Mouse (Mus musculus): ENCODE data around the gene Ldb3. TPM values are rescaled to one million over a fixed set of nuclear protein-coding genes. Genes with fewer than 3 reads are reported as not detected.

Gene Ldb3
- polyA plus RNA-seq, 1 experiment, result 1.1 TPM

- no peak overlapping the region for H3K4me3 ChIP-seq (replicated peaks; ENCODE audit: control insufficient read depth, low read depth, low read length)
- TF ChIP-seq CTCF (IDR thresholded peaks at IDR 0.05; ENCODE audit: control insufficient read depth, insufficient read depth, low read length) (no peak), POLR2A (IDR thresholded peaks at IDR 0.05; ENCODE audit: borderline replicate concordance, control insufficient read depth, low read depth, low read length) (no peak)
- H3K27ac ChIP-seq (ENCODE audit: control insufficient read depth, insufficient read depth, low read depth, low read length, poor library complexity), result no peak overlapping the region
- H3K4me1 ChIP-seq (ENCODE audit: control insufficient read depth, insufficient read depth, low read length), result no peaks in the 10 kb centered on the region
- 74% methylated on average over 5 of the region's 5 CpGs for WGBS
These were observed 54.9 kb downstream of the Ldb3 start for GRCm38 (mm10) chr14:34533537-34533936.

GRCm38 (mm10) chr14:34532536-34532935, 55.9 kb downstream of the Ldb3 start:
- no peak overlapping the region for H3K4me3 ChIP-seq (replicated peaks; ENCODE audit: control insufficient read depth, low read depth, low read length)
- H3K4me1 ChIP-seq (ENCODE audit: control insufficient read depth, insufficient read depth, low read length), result no peaks in the 10 kb centered on the region
- no peak overlapping the region for H3K27ac ChIP-seq (ENCODE audit: control insufficient read depth, insufficient read depth, low read depth, low read length, poor library complexity)
- 76% methylated on average over 6 of the region's 6 CpGs for WGBS
- TF ChIP-seq CTCF (IDR thresholded peaks at IDR 0.05; ENCODE audit: control insufficient read depth, insufficient read depth, low read length) (no peak), POLR2A (IDR thresholded peaks at IDR 0.05; ENCODE audit: borderline replicate concordance, control insufficient read depth, low read depth, low read length) (no peak)

GRCm38 (mm10) chr14:34528804-34529203, 59.7 kb downstream of the Ldb3 start:
- Histone ChIP-seq H3K4me3 (replicated peaks; ENCODE audit: control insufficient read depth, low read depth, low read length) (no peak overlapping the region), H3K4me1 (ENCODE audit: control insufficient read depth, insufficient read depth, low read length) (no peaks in the 10 kb centered on the region), H3K27ac (ENCODE audit: control insufficient read depth, insufficient read depth, low read depth, low read length, poor library complexity) (no peak overlapping the region)
- 76% methylated on average over 8 of the region's 8 CpGs for WGBS
- no peak for TF ChIP-seq CTCF (IDR thresholded peaks at IDR 0.05; ENCODE audit: control insufficient read depth, insufficient read depth, low read length)
- no peak for TF ChIP-seq POLR2A (IDR thresholded peaks at IDR 0.05; ENCODE audit: borderline replicate concordance, control insufficient read depth, low read depth, low read length)

GRCm38 (mm10) chr14:34522701-34523100, 65.8 kb downstream of the Ldb3 start, which contains the start of gene 9230112D13Rik:
9230112D13Rik (minus strand) TSS chr14:34522801.
- H3K27ac ChIP-seq (ENCODE audit: control insufficient read depth, insufficient read depth, low read depth, low read length, poor library complexity), result no peak within 1 kb of the TSS
- H3K4me3 ChIP-seq (replicated peaks; ENCODE audit: control insufficient read depth, low read depth, low read length), result no peak within 1 kb of the TSS
- TF ChIP-seq CTCF (IDR thresholded peaks at IDR 0.05; ENCODE audit: control insufficient read depth, insufficient read depth, low read length) (no peak), POLR2A (IDR thresholded peaks at IDR 0.05; ENCODE audit: borderline replicate concordance, control insufficient read depth, low read depth, low read length) (no peak)
- WGBS, result 85% methylated on average over 8 of the region's 8 CpGs
- H3K4me1 ChIP-seq (ENCODE audit: control insufficient read depth, insufficient read depth, low read length), result no peaks in the 10 kb centered on the region

GRCm38 (mm10) chr14:34517959-34518544, 70.4 kb downstream of the Ldb3 start:
- H3K27ac ChIP-seq (ENCODE audit: control insufficient read depth, insufficient read depth, low read depth, low read length, poor library complexity), result no peak overlapping the region
- H3K4me1 ChIP-seq (ENCODE audit: control insufficient read depth, insufficient read depth, low read length), result no peaks in the 10 kb centered on the region
- 47% methylated on average over 8 of the region's 8 CpGs for WGBS
- TF ChIP-seq POLR2A (IDR thresholded peaks at IDR 0.05; ENCODE audit: borderline replicate concordance, control insufficient read depth, low read depth, low read length), result no peak
- no peak for TF ChIP-seq CTCF (IDR thresholded peaks at IDR 0.05; ENCODE audit: control insufficient read depth, insufficient read depth, low read length)
- H3K4me3 ChIP-seq (replicated peaks; ENCODE audit: control insufficient read depth, low read depth, low read length), result no peak overlapping the region

GRCm38 (mm10) chr14:34516960-34517577, 71.4 kb downstream of the Ldb3 start:
- Histone ChIP-seq H3K4me1 (ENCODE audit: control insufficient read depth, insufficient read depth, low read length) (no peaks in the 10 kb centered on the region), H3K4me3 (replicated peaks; ENCODE audit: control insufficient read depth, low read depth, low read length) (no peak overlapping the region), H3K27ac (ENCODE audit: control insufficient read depth, insufficient read depth, low read depth, low read length, poor library complexity) (no peak overlapping the region)
- WGBS, result 76% methylated on average over 10 of the region's 10 CpGs
- TF ChIP-seq POLR2A (IDR thresholded peaks at IDR 0.05; ENCODE audit: borderline replicate concordance, control insufficient read depth, low read depth, low read length), result no peak
- TF ChIP-seq CTCF (IDR thresholded peaks at IDR 0.05; ENCODE audit: control insufficient read depth, insufficient read depth, low read length), result no peak

GRCm38 (mm10) chr14:34515860-34516259, 72.6 kb downstream of the Ldb3 start:
- 51% methylated on average over 5 of the region's 5 CpGs for WGBS

GRCm38 (mm10) chr14:34514120-34514519, 74.4 kb downstream of the Ldb3 start:
- no peaks in the 10 kb centered on the region for H3K4me1 ChIP-seq (ENCODE audit: control insufficient read depth, insufficient read depth, low read length)
- H3K4me3 ChIP-seq (replicated peaks; ENCODE audit: control insufficient read depth, low read depth, low read length), result no peak overlapping the region
- H3K27ac ChIP-seq (ENCODE audit: control insufficient read depth, insufficient read depth, low read depth, low read length, poor library complexity), result no peak overlapping the region; the same call in 1 of the 2 replicates
- 14% methylated on average over 6 of the region's 6 CpGs for WGBS
- TF ChIP-seq POLR2A (IDR thresholded peaks at IDR 0.05; ENCODE audit: borderline replicate concordance, control insufficient read depth, low read depth, low read length) (no peak), CTCF (IDR thresholded peaks at IDR 0.05; ENCODE audit: control insufficient read depth, insufficient read depth, low read length) (no peak)

More at GRCm38 (mm10) chr14:34515860-34516259, 72.6 kb downstream of the Ldb3 start:
- H3K4me3 ChIP-seq (replicated peaks; ENCODE audit: control insufficient read depth, low read depth, low read length), result no peak overlapping the region
- no peaks in the 10 kb centered on the region for H3K4me1 ChIP-seq (ENCODE audit: control insufficient read depth, insufficient read depth, low read length)
- H3K27ac ChIP-seq (ENCODE audit: control insufficient read depth, insufficient read depth, low read depth, low read length, poor library complexity), result no peak overlapping the region
- TF ChIP-seq POLR2A (IDR thresholded peaks at IDR 0.05; ENCODE audit: borderline replicate concordance, control insufficient read depth, low read depth, low read length), result no peak
- TF ChIP-seq CTCF (IDR thresholded peaks at IDR 0.05; ENCODE audit: control insufficient read depth, insufficient read depth, low read length), result no peak

All from bone marrow, adult 2 months (tissue).